ENCODE assay signal across 10 mouse cellular contexts in genomic region chr5:123431524-123432304, GRCm38 (mm10). TPM values are rescaled to one million over a fixed set of nuclear protein-coding genes. Genes with fewer than 3 reads are reported as not detected.
DNase-seq lines count a peak whose midpoint lies in the region; ATAC-seq and TF ChIP-seq lines count a peak whose summit lies in the region.
"Had no signal": no experiment of that assay in that cellular context is flagged by ENCODE, and none has a peak within 500 bp of the region (broad histone marks: within the 10 kb centered on the region; RNA-seq: fewer than 3 reads in every experiment).

No protein-coding gene starts in this region.

- no peak overlapping the region for H3K4me2 ChIP-seq in midbrain, embryonic 12.5 days (replicated peaks)
- no peak overlapping the region for H3K4me2 ChIP-seq in midbrain, embryonic 16.5 days (ENCODE audit: low read length)
- no peak overlapping the region for H3K4me2 ChIP-seq in heart, embryonic 13.5 days
- no peak overlapping the region for H3K4me2 ChIP-seq in kidney, postnatal 0 days (ENCODE audit: low read length)
- no peak overlapping the region for H3K4me2 ChIP-seq in liver, embryonic 12.5 days

- no peak overlapping the region for H3K4me3 ChIP-seq in midbrain, embryonic 12.5 days
- H3K4me3 ChIP-seq in midbrain, embryonic 16.5 days (ENCODE audit: low read depth, low read length), result no peak overlapping the region
- no peak overlapping the region for H3K4me3 ChIP-seq in heart, embryonic 13.5 days
- no peak overlapping the region for H3K4me3 ChIP-seq in kidney, postnatal 0 days (replicated peaks; ENCODE audit: low read depth, low read length)
- H3K4me3 ChIP-seq in liver, embryonic 12.5 days, result no peak overlapping the region

- no peaks in the 10 kb centered on the region for H3K27me3 ChIP-seq in midbrain, embryonic 12.5 days
- H3K27me3 ChIP-seq in midbrain, embryonic 16.5 days (ENCODE audit: control insufficient read depth, insufficient read depth, low read depth, low read length), result no peaks in the 10 kb centered on the region
- H3K27me3 ChIP-seq in heart, embryonic 13.5 days (replicated peaks), result no peaks in the 10 kb centered on the region
- H3K27me3 ChIP-seq in kidney, postnatal 0 days (ENCODE audit: insufficient read depth, low read length), result no peaks in the 10 kb centered on the region
- no peaks in the 10 kb centered on the region for H3K27me3 ChIP-seq in liver, embryonic 12.5 days (replicated peaks)
- H3K27me3 ChIP-seq: Patski had no signal

- H3K9ac ChIP-seq in midbrain, embryonic 12.5 days (replicated peaks), result no peak overlapping the region
- no peak overlapping the region for H3K9ac ChIP-seq in midbrain, embryonic 16.5 days (ENCODE audit: low read depth, low read length)
- H3K9ac ChIP-seq in heart, embryonic 13.5 days, result peak overlapping the region; percentile 42; the same call in 1 of the 2 replicates
- H3K9ac ChIP-seq in kidney, postnatal 0 days (ENCODE audit: low read depth, low read length), result no peak overlapping the region
- no peak overlapping the region for H3K9ac ChIP-seq in liver, embryonic 12.5 days

- H3K9me3 ChIP-seq in midbrain, embryonic 12.5 days, result 0 out of 2 replicates have a peak, but pooled peaks cover 3% of the 10 kb centered on the region
- H3K9me3 ChIP-seq in midbrain, embryonic 16.5 days (replicated peaks; ENCODE audit: control insufficient read depth, low read length, poor library complexity, severe bottlenecking), result no peaks in the 10 kb centered on the region
- H3K9me3 ChIP-seq in heart, embryonic 13.5 days, result 0 out of 2 replicates have a peak, but pooled peaks cover 2% of the 10 kb centered on the region
- no peaks in the 10 kb centered on the region for H3K9me3 ChIP-seq in kidney, postnatal 0 days (replicated peaks; ENCODE audit: low read length)
- H3K9me3 ChIP-seq in liver, embryonic 12.5 days (replicated peaks), result no peaks in the 10 kb centered on the region; the same call in 1 of the 2 replicates

- ATAC-seq in midbrain, embryonic 12.5 days (ENCODE audit: low FRiP score, low read depth), result no peak
- ATAC-seq in midbrain, embryonic 16.5 days, result no peak
- no peak for ATAC-seq in heart, embryonic 13.5 days (ENCODE audit: extremely low read depth, insufficient number of reproducible peaks, low FRiP score, low TSS enrichment)
- no peak for ATAC-seq in kidney, postnatal 0 days (replicated peaks; ENCODE audit: low FRiP score, low read depth)
- ATAC-seq in granulocyte monocyte progenitor cell, adult 5-6 weeks (replicated peaks; ENCODE audit: poor library complexity, severe bottlenecking), result no peak
- ATAC-seq in liver, embryonic 12.5 days, result no peak
- ATAC-seq: Patski had no signal

- DNase-seq in cerebellum, adult 18-20 months, result peak; percentile 67 to 68
- DNase-seq in kidney, postnatal 0 days (ENCODE audit: low spot score), result peak; percentile 64
- DNase-seq in lung, postnatal 14 days, result peak; percentile 77

- H3K4me1 ChIP-seq in midbrain, embryonic 12.5 days, result 0 out of 2 replicates have a peak, but pooled peaks cover 7% of the 10 kb centered on the region
- H3K4me1 ChIP-seq in midbrain, embryonic 16.5 days (ENCODE audit: control insufficient read depth, insufficient read depth, low read length), result peaks cover 9% of the 10 kb centered on the region
- H3K4me1 ChIP-seq in heart, embryonic 13.5 days, result peaks cover 38% of the 10 kb centered on the region
- peaks cover 19% of the 10 kb centered on the region for H3K4me1 ChIP-seq in kidney, postnatal 0 days (replicated peaks; ENCODE audit: insufficient read depth, low read length)
- H3K4me1 ChIP-seq in liver, embryonic 12.5 days, result peaks cover 4% of the 10 kb centered on the region; the same call in 1 of the 2 replicates

- 0 out of 2 replicates have a peak, but pooled peaks cover 1% of the 10 kb centered on the region for H3K36me3 ChIP-seq in midbrain, embryonic 12.5 days
- H3K36me3 ChIP-seq in midbrain, embryonic 16.5 days (ENCODE audit: control insufficient read depth, insufficient read depth, low read length), result no peaks in the 10 kb centered on the region
- H3K36me3 ChIP-seq in heart, embryonic 13.5 days, result 0 out of 2 replicates have a peak, but pooled peaks cover 3% of the 10 kb centered on the region
- no peaks in the 10 kb centered on the region for H3K36me3 ChIP-seq in kidney, postnatal 0 days (ENCODE audit: insufficient read depth, low read length)
- peaks cover 2% of the 10 kb centered on the region for H3K36me3 ChIP-seq in liver, embryonic 12.5 days

- H3K27ac ChIP-seq in midbrain, embryonic 12.5 days (replicated peaks), result peak overlapping the region; percentile 42; the same call in 1 of the 2 replicates
- no peak overlapping the region for H3K27ac ChIP-seq in midbrain, embryonic 16.5 days (ENCODE audit: low read length)
- H3K27ac ChIP-seq in heart, embryonic 13.5 days (replicated peaks), result peak overlapping the region; percentile 51
- 0 out of 2 replicates have a peak overlapping the region, but pooled peaks have one; percentile 57 for H3K27ac ChIP-seq in kidney, postnatal 0 days
- no peak overlapping the region for H3K27ac ChIP-seq in liver, embryonic 12.5 days

- TF ChIP-seq CTCF in kidney, postnatal 0 days (IDR thresholded peaks at IDR 0.05; ENCODE audit: low read depth), result no peak

- 81% methylated on average over 13 of the region's 13 CpGs for WGBS in midbrain, embryonic 12.5 days
- 76% methylated on average over 13 of the region's 13 CpGs for WGBS in midbrain, embryonic 16.5 days
- WGBS in heart, embryonic 13.5 days, result 65% methylated on average over 13 of the region's 13 CpGs
- 56% methylated on average over 13 of the region's 13 CpGs for WGBS in kidney, postnatal 0 days
- WGBS in liver, embryonic 12.5 days (ENCODE audit: insufficient replicate concordance), result 76% methylated on average over 13 of the region's 13 CpGs

RNA-seq across cellular contexts. Expression of gene Mlxip, which starts 37.1 kb away (rescaled TPM):
- polyA plus RNA-seq in midbrain, embryonic 12.5 days (2016; fragmentation: Nextera tagmentation; extraction: Ambion mirVana), result 16.8 and 21.5 TPM in 2 replicates
- polyA plus RNA-seq in midbrain, embryonic 16.5 days (2015; fragmentation: Nextera tagmentation; extraction: Ambion mirVana), result 15.5 and 19.0 TPM in 2 replicates
- polyA plus RNA-seq in heart, embryonic 13.5 days (2015; fragmentation: Nextera tagmentation; extraction: Ambion mirVana), result 10.9 and 11.7 TPM in 2 replicates
- polyA plus RNA-seq in kidney, postnatal 0 days (2015; fragmentation: Nextera tagmentation; extraction: Ambion mirVana), result 13.8 and 14.9 TPM in 2 replicates
- total RNA-seq in granulocyte monocyte progenitor cell, adult 5-6 weeks (2014; fragmentation: Nextera tagmentation), result 46.9 and 52.3 TPM in 2 replicates
- total RNA-seq in granulocyte monocyte progenitor cell, adult 5-6 weeks (2017), result 11.1 and 11.9 TPM in 2 replicates
- 6.7 and 7.0 TPM in 2 replicates for polyA plus RNA-seq in liver, embryonic 12.5 days (2016; fragmentation: Nextera tagmentation; extraction: Ambion mirVana)

RNA-seq across cellular contexts. Expression of gene Lrrc43, which starts 57.4 kb away (rescaled TPM):
- 0.11 TPM in 1 of 2 replicates, not detected in the other for polyA plus RNA-seq in midbrain, embryonic 12.5 days (2016; fragmentation: Nextera tagmentation; extraction: Ambion mirVana)
- 0.76 and 1.4 TPM in 2 replicates for polyA plus RNA-seq in midbrain, embryonic 16.5 days (2015; fragmentation: Nextera tagmentation; extraction: Ambion mirVana)
- not detected in 2 replicates for polyA plus RNA-seq in heart, embryonic 13.5 days (2015; fragmentation: Nextera tagmentation; extraction: Ambion mirVana)
- not detected in 2 replicates for polyA plus RNA-seq in kidney, postnatal 0 days (2015; fragmentation: Nextera tagmentation; extraction: Ambion mirVana)
- total RNA-seq in granulocyte monocyte progenitor cell, adult 5-6 weeks (2014; fragmentation: Nextera tagmentation), result not detected in 2 replicates
- total RNA-seq in granulocyte monocyte progenitor cell, adult 5-6 weeks (2017), result not detected in 2 replicates
- not detected in 2 replicates for polyA plus RNA-seq in liver, embryonic 12.5 days (2016; fragmentation: Nextera tagmentation; extraction: Ambion mirVana)
- polyA plus RNA-seq: Patski had no signal

RNA-seq across cellular contexts. Expression of gene Il31, which starts 57.6 kb away (rescaled TPM):
- polyA plus RNA-seq in midbrain, embryonic 12.5 days (2016; fragmentation: Nextera tagmentation; extraction: Ambion mirVana), result not detected in 2 replicates
- not detected in 2 replicates for polyA plus RNA-seq in midbrain, embryonic 16.5 days (2015; fragmentation: Nextera tagmentation; extraction: Ambion mirVana)
- not detected in 2 replicates for polyA plus RNA-seq in heart, embryonic 13.5 days (2015; fragmentation: Nextera tagmentation; extraction: Ambion mirVana)
- polyA plus RNA-seq in kidney, postnatal 0 days (2015; fragmentation: Nextera tagmentation; extraction: Ambion mirVana), result not detected in 2 replicates
- total RNA-seq in granulocyte monocyte progenitor cell, adult 5-6 weeks (2014; fragmentation: Nextera tagmentation), result not detected in 2 replicates
- total RNA-seq in granulocyte monocyte progenitor cell, adult 5-6 weeks (2017), result not detected in 2 replicates
- not detected in 2 replicates for polyA plus RNA-seq in liver, embryonic 12.5 days (2016; fragmentation: Nextera tagmentation; extraction: Ambion mirVana)
- polyA plus RNA-seq: frontal cortex, adult 2 months; Patski had no signal

Comparison
In these comparisons a context has a peak if more than half of its experiments do, and no peak if none do; other contexts are left out.
1. H3K27ac ChIP-seq: peak in midbrain, embryonic 12.5 days (single experiment), heart, embryonic 13.5 days (single experiment) and kidney, postnatal 0 days (single experiment); none in midbrain, embryonic 16.5 days (single experiment) and liver, embryonic 12.5 days (single experiment).
2. Peak in every context shown above with its lines, with median percentiles within 50 percentile points of each other: DNase-seq.